Mouse (Mus musculus) heart, embryonic 10.5 days (tissue): ENCODE measurements around the gene Arntl. TPM values are rescaled to one million over a fixed set of nuclear protein-coding genes. Genes with fewer than 3 reads are reported as not detected.

Experiments
- DNase-seq: peaks from one replicate; pipeline ENCODE4 v3.0.0-alpha.2; 2017; ENCODE audit warnings: low spot score
- H3K27ac ChIP-seq: fragments of 300-500 bp; sonication (generic); 2 replicates; pipeline ENCODE4 v1.5.1; 2016; ENCODE audit warnings: mild to moderate bottlenecking
- H3K27me3 ChIP-seq: fragments of 300-500 bp; sonication (generic); 2 replicates; pipeline ENCODE4 v1.6.1; 2016; ENCODE audit warnings: mild to moderate bottlenecking; ENCODE audit not compliant: poor library complexity, insufficient read depth, severe bottlenecking
- H3K36me3 ChIP-seq: fragments of 300-500 bp; sonication (generic); 2 replicates; pipeline ENCODE4 v1.6.1; 2016; ENCODE audit warnings: mild to moderate bottlenecking, moderate library complexity
- H3K4me1 ChIP-seq: fragments of 300-500 bp; sonication (generic); 2 replicates; pipeline ENCODE4 v1.6.1; 2016; ENCODE audit warnings: mild to moderate bottlenecking
- H3K4me3 ChIP-seq: fragments of 300-500 bp; sonication (generic); 2 replicates; pipeline ENCODE4 v1.5.1; 2016; ENCODE audit warnings: mild to moderate bottlenecking, moderate library complexity
- H3K9me3 ChIP-seq: fragments of 300-500 bp; sonication (generic); 2 replicates; pipeline ENCODE4 v1.6.1; 2016; ENCODE audit warnings: mild to moderate bottlenecking, moderate library complexity
- WGBS: fragments of 180-500 bp; shearing (Covaris S2); methylation state at CpG from one replicate; pipeline ENCODE4 v1.1.7; 2016; 5-methylcytosine and 5-hydroxymethylcytosine counted together
- polyA plus RNA-seq: library from polyadenylated mRNA; unstranded; fragments of >200 nt; fragmentation: Nextera tagmentation; extraction: Ambion mirVana; gene quantifications from 2 replicates; pipeline ENCODE4 v1.2.1, GENCODE M21; 2016

Gene Arntl
- polyA plus RNA-seq, 1 experiment from 2014 or later = 7.0 TPM

DNA sequence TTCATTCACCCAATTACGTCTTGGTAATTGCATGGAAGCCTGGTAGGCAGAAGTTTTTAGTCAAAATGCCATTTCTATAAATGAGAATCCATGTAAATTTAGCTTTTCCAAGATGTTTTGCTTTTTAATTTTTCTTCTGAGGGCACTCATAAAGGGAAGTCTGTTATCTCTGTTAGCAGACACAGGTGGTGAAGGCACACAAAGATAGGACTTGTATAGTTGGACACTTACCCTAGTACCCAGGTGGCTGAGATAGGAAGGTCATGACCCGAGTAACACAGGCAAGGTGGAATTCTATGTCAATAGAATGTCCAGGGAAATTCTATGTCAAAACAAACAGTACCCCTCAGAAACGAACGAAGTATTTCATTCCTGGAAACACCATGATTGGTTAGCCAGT is 84.9 kb downstream of the Arntl start:
- WGBS = 73% methylated on average over 4 of the region's 4 CpGs
- no peak overlapping the region for H3K4me3 ChIP-seq
- H3K36me3 ChIP-seq = peaks cover 5% of the 10 kb centered on the region; the same call in 1 of the 2 replicates
- no peak overlapping the region for H3K27ac ChIP-seq
- peaks cover 15% of the 10 kb centered on the region for H3K4me1 ChIP-seq
- no peaks in the 10 kb centered on the region for H3K9me3 ChIP-seq
- no peaks in the 10 kb centered on the region for H3K27me3 ChIP-seq
- DNase-seq = no peak

GRCm38 (mm10) chr7:113294598-113294997 is 87.3 kb downstream of the Arntl start:
- no peaks in the 10 kb centered on the region for H3K9me3 ChIP-seq
- H3K4me3 ChIP-seq = no peak overlapping the region
- H3K4me1 ChIP-seq = peaks cover 15% of the 10 kb centered on the region
- H3K36me3 ChIP-seq = peaks cover 8% of the 10 kb centered on the region
- 84% methylated on average over 6 of the region's 6 CpGs for WGBS
- no peaks in the 10 kb centered on the region for H3K27me3 ChIP-seq
- no peak overlapping the region for H3K27ac ChIP-seq
- no peak for DNase-seq

DNA sequence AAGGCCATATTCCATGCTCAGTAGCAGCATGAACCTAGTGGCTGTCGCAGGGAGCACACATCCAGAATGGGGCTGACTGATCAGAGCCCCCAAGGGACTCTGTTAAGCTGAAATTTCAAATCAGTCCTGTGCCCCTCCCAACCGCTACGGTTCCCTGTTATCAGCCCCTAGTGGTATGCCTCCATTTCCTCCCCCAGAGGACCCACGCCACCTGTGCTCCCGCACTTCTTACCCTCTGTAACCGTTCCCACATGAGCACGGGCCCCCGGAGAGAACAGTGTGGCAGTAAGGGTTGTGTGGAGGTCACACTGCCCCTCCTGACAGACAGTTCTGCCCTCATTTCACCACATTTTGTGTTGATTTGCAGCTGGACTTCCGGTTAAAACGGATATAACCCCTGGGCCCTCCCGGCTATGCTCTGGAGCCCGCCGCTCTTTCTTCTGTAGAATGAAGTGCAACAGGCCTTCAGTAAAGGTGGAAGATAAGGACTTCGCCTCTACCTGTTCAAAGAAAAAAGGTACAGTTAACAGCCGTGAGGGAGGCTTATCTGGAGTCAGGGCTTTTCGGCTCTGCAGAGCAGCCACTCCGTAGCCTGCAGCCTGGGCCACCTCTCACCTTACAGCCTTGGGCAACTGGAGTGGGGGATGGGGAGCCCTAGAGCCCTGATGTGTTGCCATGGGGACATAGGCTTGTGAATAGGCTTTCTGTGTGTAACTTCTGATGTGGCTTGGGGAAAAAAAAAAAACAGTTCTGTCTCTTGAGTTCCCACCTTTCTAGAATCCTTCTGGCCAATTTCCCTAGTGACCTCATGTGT is 88.0 kb downstream of the Arntl start:
- Histone ChIP-seq H3K9me3 (no peaks in the 10 kb centered on the region), H3K36me3 (peaks cover 8% of the 10 kb centered on the region), H3K27me3 (no peaks in the 10 kb centered on the region), H3K4me3 (peak overlapping the region; percentile 40), H3K4me1 (peaks cover 15% of the 10 kb centered on the region), H3K27ac (peak overlapping the region; percentile 76; the same call in 1 of the 2 replicates)
- DNase-seq = no peak
- WGBS = 26% methylated on average over 17 of the region's 17 CpGs

GRCm38 (mm10) chr7:113297813-113298212 is 90.5 kb downstream of the Arntl start:
- no peak for DNase-seq
- Histone ChIP-seq H3K36me3 (peaks cover 22% of the 10 kb centered on the region), H3K4me1 (peaks cover 15% of the 10 kb centered on the region), H3K9me3 (no peaks in the 10 kb centered on the region), H3K27ac (no peak overlapping the region), H3K4me3 (no peak overlapping the region), H3K27me3 (no peaks in the 10 kb centered on the region)
- 84% methylated on average over 4 of the region's 4 CpGs for WGBS

GRCm38 (mm10) chr7:113310136-113310535 is 102.9 kb downstream of the Arntl start:
- no peak overlapping the region for H3K27ac ChIP-seq
- H3K9me3 ChIP-seq = no peaks in the 10 kb centered on the region
- no peak for DNase-seq
- H3K36me3 ChIP-seq = peaks cover 6% of the 10 kb centered on the region; the same call in 1 of the 2 replicates
- H3K4me3 ChIP-seq = no peak overlapping the region
- H3K27me3 ChIP-seq = no peaks in the 10 kb centered on the region
- WGBS = 86% methylated on average over 3 of the region's 3 CpGs
- no peaks in the 10 kb centered on the region for H3K4me1 ChIP-seq

DNA sequence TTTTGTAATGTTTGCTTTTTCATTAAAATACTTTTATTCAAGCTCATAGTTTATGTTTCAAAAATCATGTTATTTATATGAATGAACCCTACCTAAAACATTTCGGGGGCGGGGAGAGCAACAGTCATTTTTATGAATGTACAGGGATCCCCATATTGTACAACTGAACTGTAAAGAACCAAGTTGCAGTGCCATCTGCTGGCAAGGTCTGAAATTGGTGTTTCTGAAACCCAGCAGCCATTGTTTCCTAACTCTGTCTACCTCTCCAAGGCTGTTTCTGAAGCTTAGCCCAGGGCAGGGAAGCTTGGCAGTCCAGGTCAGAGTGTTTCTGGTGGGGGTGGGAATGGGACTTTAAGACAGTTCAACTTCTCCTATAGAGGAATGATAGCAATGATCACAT is 104.5 kb downstream of the Arntl start:
- Histone ChIP-seq H3K4me1 (no peaks in the 10 kb centered on the region), H3K27me3 (no peaks in the 10 kb centered on the region), H3K4me3 (no peak overlapping the region), H3K9me3 (no peaks in the 10 kb centered on the region), H3K27ac (no peak overlapping the region), H3K36me3 (peaks cover 6% of the 10 kb centered on the region; the same call in 1 of the 2 replicates)
- WGBS = 22% methylated on average over 2 of the region's 2 CpGs
- DNase-seq = no peak

DNA sequence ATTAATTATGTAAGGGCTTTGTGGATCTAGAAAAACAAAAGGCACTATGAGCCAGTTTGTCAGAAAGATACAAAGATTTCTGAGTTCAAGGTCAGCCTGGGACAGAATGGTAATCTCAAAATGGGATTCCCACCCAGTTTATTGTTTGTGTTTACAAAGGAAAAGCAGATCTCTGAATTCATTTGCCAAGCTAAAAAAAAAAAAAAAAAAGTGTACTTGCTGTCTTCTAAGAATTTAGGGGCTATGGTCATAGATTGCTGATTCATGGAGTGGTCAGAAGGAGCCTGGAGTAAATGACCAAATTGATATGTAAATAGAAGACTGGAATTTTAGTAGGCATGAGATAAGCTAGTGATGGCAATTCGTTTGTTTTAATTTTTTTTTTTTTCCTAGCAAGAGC is 112.9 kb downstream of the Arntl start:
- Histone ChIP-seq H3K9me3 (no peaks in the 10 kb centered on the region), H3K27ac (no peak overlapping the region), H3K27me3 (no peaks in the 10 kb centered on the region), H3K4me3 (no peak overlapping the region), H3K36me3 (peaks cover 13% of the 10 kb centered on the region), H3K4me1 (peaks cover 10% of the 10 kb centered on the region)
- DNase-seq = no peak
- WGBS = 60% methylated on average over 1 of the region's 1 CpGs

- H3K9me3 ChIP-seq = no peaks in the 10 kb centered on the region
- no peak for DNase-seq
- no peaks in the 10 kb centered on the region for H3K36me3 ChIP-seq
- no peaks in the 10 kb centered on the region for H3K27me3 ChIP-seq
- no peaks in the 10 kb centered on the region for H3K4me1 ChIP-seq
- H3K27ac ChIP-seq = no peak overlapping the region
- no peak overlapping the region for H3K4me3 ChIP-seq
Measured at GRCm38 (mm10) chr7:113334036-113334435, 126.8 kb downstream of the Arntl start.

- Histone ChIP-seq H3K27me3 (no peaks in the 10 kb centered on the region), H3K4me3 (no peak overlapping the region), H3K27ac (no peak overlapping the region), H3K9me3 (no peaks in the 10 kb centered on the region), H3K36me3 (no peaks in the 10 kb centered on the region), H3K4me1 (no peaks in the 10 kb centered on the region)
- no peak for DNase-seq
- WGBS = 85% methylated on average over 8 of the region's 8 CpGs
Measured at GRCm38 (mm10) chr7:113335250-113335649, 128.0 kb downstream of the Arntl start.

GRCm38 (mm10) chr7:113347271-113347670 is 140.0 kb downstream of the Arntl start:
- no peak for DNase-seq
- Histone ChIP-seq H3K9me3 (no peaks in the 10 kb centered on the region), H3K27ac (no peak overlapping the region), H3K27me3 (no peaks in the 10 kb centered on the region), H3K4me1 (no peaks in the 10 kb centered on the region), H3K36me3 (no peaks in the 10 kb centered on the region), H3K4me3 (no peak overlapping the region)
- 44% methylated on average over 4 of the region's 4 CpGs for whole genome bisulfite sequencing

GRCm38 (mm10) chr7:113347694-113348093 is 140.4 kb downstream of the Arntl start:
- Histone ChIP-seq H3K4me3 (no peak overlapping the region), H3K9me3 (no peaks in the 10 kb centered on the region), H3K27ac (no peak overlapping the region), H3K36me3 (no peaks in the 10 kb centered on the region), H3K4me1 (no peaks in the 10 kb centered on the region), H3K27me3 (no peaks in the 10 kb centered on the region)
- 89% methylated on average over 2 of the region's 2 CpGs for WGBS
- DNase-seq = no peak

DNA sequence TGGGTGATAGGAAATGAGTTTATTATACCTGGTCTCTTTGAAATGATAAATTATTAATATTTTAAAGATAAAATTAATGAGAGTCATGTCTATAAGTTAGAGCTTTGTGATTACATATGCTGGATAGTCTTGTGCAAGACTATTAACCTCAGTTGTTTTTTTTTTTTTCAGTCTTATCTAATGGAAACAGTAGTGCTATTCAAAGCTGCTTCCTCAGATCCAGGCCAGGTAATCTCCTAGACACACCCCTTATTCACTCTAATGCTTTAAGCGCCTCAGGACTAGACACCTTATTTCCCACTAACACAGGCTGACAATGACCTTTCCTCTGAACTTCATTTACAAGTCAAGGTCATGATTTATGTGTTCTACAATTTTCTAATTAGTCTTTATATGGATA is 141.8 kb downstream of the Arntl start:
- Histone ChIP-seq H3K27ac (no peak overlapping the region), H3K36me3 (no peaks in the 10 kb centered on the region), H3K4me1 (no peaks in the 10 kb centered on the region), H3K27me3 (no peaks in the 10 kb centered on the region), H3K4me3 (no peak overlapping the region), H3K9me3 (no peaks in the 10 kb centered on the region)
- WGBS = 68% methylated on average over 1 of the region's 1 CpGs
- no peak for DNase-seq
